Mouse (Mus musculus) B cell, adult 62 days (primary cell): ENCODE data around the gene Dynlt1b. TPM values are rescaled to one million over a fixed set of nuclear protein-coding genes. Genes with fewer than 3 reads are reported as not detected.

Source experiments
- total RNA-seq: library from RNA; stranded (reverse); gene quantifications from 4 replicates; pipeline ENCODE4 v1.2.4, GENCODE M21; 2023

The Dynlt1b gene
- 80.9 to 89.4 TPM (median 83.0 TPM) in 4 replicates for total RNA-seq

GRCm38 (mm10) chr17:6429945-6430344, at the start of gene Dynlt1b:
TSS of gene Dynlt1b (plus strand) at chr17:6430112.

Other genes starting within 250 kb of the Dynlt1b start
- 1.9 to 2.7 TPM (median 2.4 TPM) in 4 replicates for gene Tmem181a, start 173.3 kb upstream of the Dynlt1b start, total RNA-seq
- 4.1 to 6.5 TPM (median 6.2 TPM) in 4 replicates for gene Dynlt1a, start 112.6 kb upstream of the Dynlt1b start, total RNA-seq
- 24.9 to 36.0 TPM (median 29.9 TPM) in 4 replicates for gene Dynlt1c, start 171.6 kb downstream of the Dynlt1b start, total RNA-seq
- gene Dynlt1f, start 225.8 kb downstream of the Dynlt1b start, total RNA-seq: 95.4 to 121 TPM (median 97.6 TPM) in 4 replicates
- 2.8 to 4.2 TPM (median 3.2 TPM) in 4 replicates for gene Sytl3, start 229.0 kb downstream of the Dynlt1b start, total RNA-seq